Mouse (Mus musculus): ENCODE results near the gene Msn.

The Msn gene

DNA sequence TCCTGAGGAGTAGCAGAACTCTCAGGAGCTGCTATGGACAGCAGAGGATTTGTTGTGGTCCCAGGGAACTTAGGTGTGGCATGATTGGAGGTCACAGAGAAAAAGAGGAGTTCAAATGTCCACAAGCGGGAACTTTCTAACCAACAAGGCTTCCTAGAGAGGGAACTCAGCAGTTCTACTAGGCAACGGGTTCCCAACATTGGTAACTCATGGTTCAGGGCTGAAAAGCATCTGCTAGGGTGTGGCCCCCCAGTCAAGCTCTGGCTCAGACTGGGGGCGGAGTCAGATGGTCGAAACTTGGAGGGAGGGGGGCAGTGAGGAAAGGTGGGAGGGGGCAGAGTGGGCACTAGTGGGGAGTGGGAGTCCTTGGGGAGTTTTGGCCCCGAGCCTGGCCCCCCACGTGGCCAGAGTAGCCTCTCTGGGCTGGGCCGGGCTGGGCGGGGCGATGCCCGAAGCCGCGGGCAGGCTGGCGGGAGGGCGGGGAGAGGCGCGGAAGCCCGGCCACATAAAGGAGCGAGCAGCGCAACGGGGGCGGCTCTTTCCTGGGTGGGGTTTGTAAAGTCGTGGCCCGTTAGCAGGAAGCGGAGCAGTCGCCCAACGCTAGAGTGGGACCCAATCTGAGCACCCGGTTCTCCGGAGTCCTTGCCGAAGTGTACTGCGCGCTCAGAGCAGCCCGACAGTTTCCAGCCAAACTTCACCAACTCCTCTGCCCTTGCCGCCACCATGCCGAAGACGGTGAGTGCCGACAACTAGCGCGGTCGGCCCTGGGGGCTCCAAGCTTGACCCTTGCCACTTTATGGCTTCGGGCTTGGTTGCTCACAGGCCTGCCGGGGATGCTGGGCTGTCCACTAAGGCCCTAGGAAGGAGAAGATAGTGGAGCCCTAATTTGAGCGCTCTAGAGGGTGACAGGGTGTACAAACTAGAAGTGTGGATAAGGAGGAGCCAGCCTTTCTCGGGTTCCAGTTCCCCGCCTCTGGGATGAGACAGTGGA lies at the start of gene Msn:
Gene Msn, plus strand, starts transcription at position 534 of the 991 bp plus-strand sequence.
- peak; percentile 81 for DNase-seq

- no peak for DNase-seq
These were observed 43.0 kb upstream of the Msn start for GRCm38 (mm10) chrX:96052798-96053197.

DNA sequence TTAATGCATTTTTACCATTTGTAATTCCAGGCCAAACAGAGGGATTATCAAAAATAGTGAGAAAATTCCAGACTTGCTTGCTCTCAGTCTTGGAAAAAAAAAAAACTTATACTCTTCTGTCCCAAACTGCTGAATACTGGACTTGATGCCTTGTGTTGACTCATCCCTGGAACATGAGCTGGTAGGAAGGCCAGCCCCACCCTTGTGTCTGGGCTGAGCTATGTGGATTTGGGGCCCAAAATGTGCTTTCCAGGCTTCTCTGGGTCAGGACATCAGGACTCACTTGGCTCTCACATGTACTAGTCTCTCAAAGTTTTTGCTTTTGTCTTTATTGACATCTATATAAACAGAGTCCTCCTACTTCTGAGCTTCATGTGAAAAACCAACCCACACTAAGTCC lies 18.1 kb upstream of the Msn start:
- DNase-seq, result no peak

GRCm38 (mm10) chrX:96086259-96086658 lies 9.6 kb upstream of the Msn start:
- DNase-seq, result no peak

GRCm38 (mm10) chrX:96096513-96097210 lies 820 bp downstream of the Msn start:
- peak; percentile 43 for DNase-seq

- DNase-seq, result peak; percentile 21
These were observed 1.7 kb downstream of the Msn start for GRCm38 (mm10) chrX:96097491-96097970.

- no peak for DNase-seq
These were observed 3.2 kb downstream of the Msn start for GRCm38 (mm10) chrX:96099003-96099402.

- no peak for DNase-seq
These were observed 11.8 kb downstream of the Msn start for GRCm38 (mm10) chrX:96107427-96108291.

GRCm38 (mm10) chrX:96113106-96113634 lies 17.3 kb downstream of the Msn start:
- no peak for DNase-seq

DNA sequence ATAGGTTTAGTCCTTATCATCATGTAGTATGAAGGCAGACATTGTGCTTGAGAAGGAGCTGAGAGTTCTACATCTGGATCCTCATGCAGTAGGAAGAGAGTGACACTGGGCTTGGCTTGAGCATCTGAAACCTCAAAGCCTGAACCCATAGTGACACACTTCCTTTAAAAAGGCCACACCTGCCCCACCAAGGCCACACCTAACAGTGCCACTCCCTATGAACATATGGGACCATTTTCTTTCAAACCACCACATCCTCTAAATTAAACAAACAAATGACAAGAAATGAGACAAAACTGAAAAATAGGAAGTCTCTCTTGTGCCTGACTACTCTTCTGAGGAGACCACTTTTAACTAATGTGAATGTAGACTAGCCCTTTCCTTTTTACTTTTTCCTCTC lies 19.7 kb downstream of the Msn start:
- DNase-seq, result no peak

GRCm38 (mm10) chrX:96117366-96117765 lies 21.5 kb downstream of the Msn start:
- no peak for DNase-seq

DNA sequence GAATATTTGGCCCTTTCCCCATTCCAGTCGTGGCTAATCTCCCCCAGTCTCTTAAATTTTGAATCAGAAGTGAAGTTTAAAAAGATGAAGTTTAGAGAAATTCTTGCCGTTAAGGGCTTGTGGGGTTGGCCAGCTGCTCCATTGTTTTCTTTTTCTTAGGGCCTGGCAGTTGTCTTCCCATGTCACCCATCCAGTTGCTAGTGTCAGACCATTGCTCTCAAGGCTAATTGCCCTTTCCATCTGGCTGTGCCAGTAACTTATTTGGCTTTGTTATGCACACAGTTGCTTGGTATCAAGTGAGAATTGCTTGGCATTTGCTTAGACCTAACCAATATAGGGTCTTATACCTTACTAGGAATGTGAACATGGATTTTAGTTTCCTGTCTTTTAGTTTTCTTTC lies 24.2 kb downstream of the Msn start:
- no peak for DNase-seq

- no peak for DNase-seq
These were observed 26.1 kb downstream of the Msn start for GRCm38 (mm10) chrX:96121912-96122311.

GRCm38 (mm10) chrX:96126803-96127202 lies 31.0 kb downstream of the Msn start:
- DNase-seq, result no peak

- peak; percentile 63 for DNase-seq
These were observed 34.3 kb downstream of the Msn start for GRCm38 (mm10) chrX:96130139-96130538.

- peak; percentile 63 for DNase-seq
These were observed 34.8 kb downstream of the Msn start for GRCm38 (mm10) chrX:96130663-96131062.

DNA sequence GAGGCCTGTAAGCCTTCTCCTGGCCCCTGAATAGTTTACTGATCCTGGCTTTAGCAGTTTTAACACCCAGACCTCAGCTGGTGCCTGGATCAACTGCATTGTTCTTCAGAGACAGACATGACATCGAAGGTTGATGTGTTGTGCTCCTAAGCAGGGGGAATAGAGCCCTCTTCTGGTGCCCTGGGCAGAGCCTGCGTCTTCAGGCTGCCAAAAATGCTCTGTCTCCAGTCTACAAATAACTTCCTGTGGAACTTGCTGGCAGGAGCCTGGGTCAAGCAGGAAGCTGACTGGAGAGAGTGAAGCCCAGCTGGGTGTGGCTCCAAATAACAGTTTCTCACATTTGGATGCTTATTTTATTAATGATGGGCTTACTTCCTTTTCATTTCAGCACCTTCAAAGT lies 37.4 kb downstream of the Msn start:
- DNase-seq, result peak; percentile 35

DNA sequence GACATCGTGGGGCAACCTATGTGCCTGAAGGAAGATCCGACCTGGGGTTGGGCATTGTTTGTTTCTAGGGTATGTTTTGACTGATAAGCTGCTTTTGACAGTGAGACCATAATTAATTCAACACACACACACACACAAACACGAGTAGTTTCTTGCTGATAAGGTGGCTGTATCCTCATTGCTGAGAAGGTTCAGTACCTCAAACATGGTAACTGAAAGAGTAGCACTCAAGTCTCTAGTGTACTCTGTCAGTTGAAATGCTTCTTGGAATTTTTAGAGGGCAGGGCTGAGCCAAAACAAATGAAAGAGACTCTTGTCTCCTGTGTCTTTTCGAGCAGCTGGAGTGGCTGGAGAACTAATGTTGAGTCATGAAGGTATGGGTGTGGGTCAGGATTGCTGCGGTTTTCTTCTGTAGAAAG lies 38.4 kb downstream of the Msn start:
- no peak for DNase-seq

DNA sequence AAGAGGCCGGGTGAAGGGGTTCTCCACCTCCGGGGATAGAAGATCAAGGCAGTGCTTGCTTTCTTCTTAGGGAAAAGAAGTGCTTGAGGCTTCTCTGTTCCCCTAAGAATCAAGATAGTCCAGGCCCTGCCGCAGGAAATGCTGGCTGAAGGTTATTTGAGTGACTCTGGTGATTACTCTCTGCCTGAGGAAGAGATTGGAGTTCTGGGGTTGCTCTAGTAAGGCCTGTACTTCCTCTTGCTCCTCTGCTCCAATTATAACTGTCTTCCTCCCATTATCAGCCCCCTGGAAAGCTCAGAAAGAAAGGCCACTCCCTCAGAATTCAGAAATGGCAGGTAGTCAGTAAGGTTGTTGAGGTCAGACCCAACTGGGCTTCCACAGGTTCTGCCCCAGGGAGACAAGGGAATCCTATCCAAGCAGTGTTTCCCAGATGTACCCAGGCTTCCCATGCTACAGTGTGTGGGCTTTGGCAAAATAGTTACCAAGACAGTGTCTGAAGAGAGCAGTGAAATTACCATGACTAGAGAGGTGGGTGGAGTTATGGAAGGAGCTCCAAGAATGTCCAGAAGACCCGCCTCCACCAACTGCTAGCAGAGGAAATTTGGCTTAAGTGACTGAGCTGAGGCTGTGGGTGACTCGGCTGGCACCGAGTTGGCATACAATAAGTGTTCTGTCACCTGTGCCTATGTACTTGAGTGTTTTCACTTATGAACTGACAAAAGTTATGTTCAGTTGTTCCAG lies 39.2 kb downstream of the Msn start:
- no peak for DNase-seq

- DNase-seq, result no peak
These were observed 39.7 kb downstream of the Msn start for GRCm38 (mm10) chrX:96135581-96135980.

DNA sequence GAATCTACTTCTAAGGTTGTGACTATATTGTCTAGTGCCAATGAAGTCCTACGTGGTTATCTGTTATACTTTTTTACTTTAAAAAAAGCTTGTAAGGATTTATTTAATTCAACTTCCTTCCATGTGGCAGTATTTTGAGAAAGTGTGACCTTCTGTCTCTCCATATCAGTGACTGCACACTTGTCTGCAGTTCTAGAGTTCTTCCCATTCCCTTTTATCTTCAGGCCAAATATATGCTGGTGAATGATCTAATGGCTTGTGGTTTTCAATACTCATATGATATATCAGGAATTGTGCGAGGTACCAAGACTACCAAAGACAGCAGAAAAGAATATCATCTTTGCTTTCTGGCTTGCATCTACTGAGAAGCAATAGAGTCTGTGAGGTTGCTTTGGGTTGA lies 43.4 kb downstream of the Msn start:
- no peak for DNase-seq

Measured in thymus, postnatal 25 days (tissue).